Mouse (Mus musculus) megakaryocyte, embryonic 14.5 days (primary cell): ENCODE measurements around the gene Ear14.
"Not testable (repeated sequence)": the region's sequence is repeated elsewhere in the genome, so short reads cannot be mapped to it uniquely, and the experiment has no call there.

Source experiments
- FLI1 ChIP-seq: IDR thresholded peaks from 2 replicates; pipeline ENCODE4 v1.6.1; 2012; ENCODE audit warnings: low read length, inconsistent platforms, mixed read lengths
- GATA1 ChIP-seq: IDR thresholded peaks from 3 replicates; pipeline ENCODE4 v1.6.1; 2012; ENCODE audit warnings: mixed read lengths, low read length, inconsistent platforms, borderline replicate concordance

- not testable (repeated sequence) for TF ChIP-seq GATA1, FLI1
Observed at GRCm38 (mm10) chr14:51220075-51220474, 16.9 kb downstream of the Ear14 start.
